Mouse (Mus musculus): ENCODE measurements at regions not wholly inside any gene's neighbourhood (a gene's known extent, or its start where the extent isn't known, plus 50 kb on each side); places are given as distances from the start of the nearest gene placed in this dataset.
"Not testable (repeated sequence)": the region's sequence is repeated elsewhere in the genome, so short reads cannot be mapped to it uniquely, and the experiment has no call there.

DNA sequence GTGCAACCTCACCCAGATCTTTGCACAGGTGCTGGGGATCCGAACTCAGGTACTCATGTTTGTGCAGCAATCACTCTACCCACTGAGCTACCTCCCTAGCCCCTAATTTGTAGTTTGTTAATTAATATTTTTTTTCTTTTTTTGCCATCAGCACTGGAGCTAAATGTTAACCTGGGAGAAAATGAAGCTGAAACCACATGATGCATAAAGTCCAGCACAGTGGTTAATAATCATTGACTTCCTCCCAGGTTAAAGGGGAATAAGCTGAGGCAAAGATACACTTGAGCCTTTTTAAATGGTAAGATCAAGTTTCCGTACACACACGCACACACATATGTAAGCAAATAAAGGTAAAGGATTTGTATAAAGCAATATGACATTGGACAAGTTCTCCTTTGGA, 273.0 kb upstream of the Maf start:
- Histone ChIP-seq H3K27me3 (ENCODE audit: control insufficient read depth, insufficient read depth, low read length) (no peaks in the 10 kb centered on the region), H3K36me3 (ENCODE audit: control insufficient read depth, insufficient read depth, low read length) (no peaks in the 10 kb centered on the region), H3K9ac (replicated peaks; ENCODE audit: low read length) (no peak overlapping the region), H3K4me1 (ENCODE audit: control insufficient read depth, insufficient read depth, low read length) (no peaks in the 10 kb centered on the region), H3K4me3 (replicated peaks; ENCODE audit: low read depth, low read length) (no peak overlapping the region), H3K9me3 (ENCODE audit: control insufficient read depth, low read length) (no peaks in the 10 kb centered on the region), H3K4me2 (ENCODE audit: low read length) (no peak overlapping the region), H3K27ac (replicated peaks; ENCODE audit: low read depth, low read length) (no peak overlapping the region)
- 92% methylated on average over 3 of the region's 3 CpGs for WGBS
- ATAC-seq (ENCODE audit: low FRiP score, low TSS enrichment) (no peak), DNase-seq (no peak)

GRCm38 (mm10) chr8:115977152-115977551, 269.6 kb upstream of the Maf start:
- H3K4me3 ChIP-seq (replicated peaks; ENCODE audit: low read depth, low read length), result no peak overlapping the region
- H3K27me3 ChIP-seq (ENCODE audit: control insufficient read depth, insufficient read depth, low read length), result no peaks in the 10 kb centered on the region
- DNase-seq (no peak), ATAC-seq (ENCODE audit: low FRiP score, low TSS enrichment) (no peak)
- WGBS, result 76% methylated on average over 4 of the region's 4 CpGs
- H3K4me1 ChIP-seq (ENCODE audit: control insufficient read depth, insufficient read depth, low read length), result no peaks in the 10 kb centered on the region
- no peaks in the 10 kb centered on the region for H3K9me3 ChIP-seq (ENCODE audit: control insufficient read depth, low read length)
- H3K27ac ChIP-seq (replicated peaks; ENCODE audit: low read depth, low read length), result no peak overlapping the region
- H3K9ac ChIP-seq (replicated peaks; ENCODE audit: low read length), result no peak overlapping the region
- H3K4me2 ChIP-seq (ENCODE audit: low read length), result no peak overlapping the region
- no peaks in the 10 kb centered on the region for H3K36me3 ChIP-seq (ENCODE audit: control insufficient read depth, insufficient read depth, low read length)

- H3K27ac ChIP-seq (replicated peaks; ENCODE audit: low read depth, low read length), result no peak overlapping the region
- no peak overlapping the region for H3K9ac ChIP-seq (replicated peaks; ENCODE audit: low read length)
- H3K27me3 ChIP-seq (ENCODE audit: control insufficient read depth, insufficient read depth, low read length), result no peaks in the 10 kb centered on the region
- DNase-seq (no peak), ATAC-seq (ENCODE audit: low FRiP score, low TSS enrichment) (no peak)
- H3K4me1 ChIP-seq (ENCODE audit: control insufficient read depth, insufficient read depth, low read length), result no peaks in the 10 kb centered on the region
- H3K4me3 ChIP-seq (replicated peaks; ENCODE audit: low read depth, low read length), result no peak overlapping the region
- 89% methylated on average over 2 of the region's 2 CpGs for WGBS
- H3K9me3 ChIP-seq (ENCODE audit: control insufficient read depth, low read length), result no peaks in the 10 kb centered on the region
- no peaks in the 10 kb centered on the region for H3K36me3 ChIP-seq (ENCODE audit: control insufficient read depth, insufficient read depth, low read length)
- no peak overlapping the region for H3K4me2 ChIP-seq (ENCODE audit: low read length)
Observed at GRCm38 (mm10) chr8:115974706-115975105, 267.1 kb upstream of the Maf start.

GRCm38 (mm10) chr8:115971351-115971750, 263.8 kb upstream of the Maf start:
- not testable (repeated sequence) for H3K36me3 ChIP-seq (ENCODE audit: control insufficient read depth, insufficient read depth, low read length); H3K27ac ChIP-seq (replicated peaks; ENCODE audit: low read depth, low read length); ATAC-seq (ENCODE audit: low FRiP score, low TSS enrichment); H3K4me3 ChIP-seq (replicated peaks; ENCODE audit: low read depth, low read length); H3K4me2 ChIP-seq (ENCODE audit: low read length); DNase-seq; H3K27me3 ChIP-seq (ENCODE audit: control insufficient read depth, insufficient read depth, low read length); H3K4me1 ChIP-seq (ENCODE audit: control insufficient read depth, insufficient read depth, low read length); H3K9me3 ChIP-seq (ENCODE audit: control insufficient read depth, low read length); H3K9ac ChIP-seq (replicated peaks; ENCODE audit: low read length)
- 88% methylated on average over 2 of the region's 2 CpGs for WGBS

- 86% methylated on average over 5 of the region's 5 CpGs for WGBS
- H3K9ac ChIP-seq (replicated peaks; ENCODE audit: low read length), result no peak overlapping the region
- ATAC-seq (ENCODE audit: low FRiP score, low TSS enrichment), result no peak
- H3K4me3 ChIP-seq (replicated peaks; ENCODE audit: low read depth, low read length), result no peak overlapping the region
- no peak overlapping the region for H3K27ac ChIP-seq (replicated peaks; ENCODE audit: low read depth, low read length)
- no peaks in the 10 kb centered on the region for H3K9me3 ChIP-seq (ENCODE audit: control insufficient read depth, low read length)
- H3K4me2 ChIP-seq (ENCODE audit: low read length), result no peak overlapping the region
- no peaks in the 10 kb centered on the region for H3K4me1 ChIP-seq (ENCODE audit: control insufficient read depth, insufficient read depth, low read length)
- no peaks in the 10 kb centered on the region for H3K27me3 ChIP-seq (ENCODE audit: control insufficient read depth, insufficient read depth, low read length)
- no peak for DNase-seq
- H3K36me3 ChIP-seq (ENCODE audit: control insufficient read depth, insufficient read depth, low read length), result no peaks in the 10 kb centered on the region
Observed at GRCm38 (mm10) chr8:115968121-115968520, 260.5 kb upstream of the Maf start.

DNA sequence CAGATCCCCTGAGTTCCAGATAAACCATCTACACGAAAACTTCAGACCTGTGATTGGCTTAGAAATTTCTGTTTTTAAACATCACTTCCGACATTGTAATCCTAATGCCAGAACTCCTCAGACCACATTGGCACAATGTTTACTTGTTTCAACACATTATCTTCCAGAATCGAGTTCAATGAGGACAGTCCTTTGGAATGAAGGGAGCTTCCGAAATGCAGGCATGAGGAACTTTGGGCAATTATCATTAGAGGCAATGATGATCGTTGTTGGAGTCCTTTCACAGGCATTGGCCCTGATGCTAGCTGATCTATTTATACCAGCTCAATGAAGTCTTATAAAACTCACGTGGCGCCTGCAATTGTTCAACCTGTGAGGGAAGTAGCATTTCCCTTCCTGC, 258.4 kb upstream of the Maf start:
- no peak for ATAC-seq (ENCODE audit: low FRiP score, low TSS enrichment)
- Histone ChIP-seq H3K4me2 (ENCODE audit: low read length) (no peak overlapping the region), H3K36me3 (ENCODE audit: control insufficient read depth, insufficient read depth, low read length) (no peaks in the 10 kb centered on the region), H3K27ac (replicated peaks; ENCODE audit: low read depth, low read length) (no peak overlapping the region), H3K4me1 (ENCODE audit: control insufficient read depth, insufficient read depth, low read length) (no peaks in the 10 kb centered on the region), H3K27me3 (ENCODE audit: control insufficient read depth, insufficient read depth, low read length) (no peaks in the 10 kb centered on the region), H3K9me3 (ENCODE audit: control insufficient read depth, low read length) (no peaks in the 10 kb centered on the region), H3K4me3 (replicated peaks; ENCODE audit: low read depth, low read length) (no peak overlapping the region), H3K9ac (replicated peaks; ENCODE audit: low read length) (no peak overlapping the region)
- no peak for DNase-seq
- WGBS, result 90% methylated on average over 7 of the region's 7 CpGs

DNA sequence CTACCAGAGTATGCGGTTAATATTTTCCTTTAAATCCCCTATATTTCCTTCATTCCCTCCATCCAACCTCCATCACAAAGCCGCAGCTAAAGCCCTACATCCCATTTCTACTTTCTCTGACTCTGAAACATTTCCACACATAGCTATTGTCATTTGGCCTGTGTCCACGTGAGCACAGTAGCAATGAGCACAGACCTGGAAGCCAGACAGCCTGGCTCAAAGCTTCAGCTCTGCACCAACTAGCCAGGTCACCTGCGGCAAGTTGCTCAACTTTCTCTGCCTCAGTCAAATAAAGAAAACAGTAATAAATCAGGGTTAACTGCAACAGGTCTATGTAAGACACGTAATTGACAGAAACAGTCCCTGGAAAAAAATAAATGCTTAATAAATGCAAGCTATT, 247.8 kb upstream of the Maf start:
- ATAC-seq (ENCODE audit: low FRiP score, low TSS enrichment) (no peak), DNase-seq (no peak)
- Histone ChIP-seq H3K4me3 (replicated peaks; ENCODE audit: low read depth, low read length) (no peak overlapping the region), H3K27ac (replicated peaks; ENCODE audit: low read depth, low read length) (no peak overlapping the region), H3K36me3 (ENCODE audit: control insufficient read depth, insufficient read depth, low read length) (no peaks in the 10 kb centered on the region), H3K9ac (replicated peaks; ENCODE audit: low read length) (no peak overlapping the region), H3K27me3 (ENCODE audit: control insufficient read depth, insufficient read depth, low read length) (no peaks in the 10 kb centered on the region), H3K4me1 (ENCODE audit: control insufficient read depth, insufficient read depth, low read length) (no peaks in the 10 kb centered on the region), H3K4me2 (ENCODE audit: low read length) (no peak overlapping the region), H3K9me3 (ENCODE audit: control insufficient read depth, low read length) (no peaks in the 10 kb centered on the region)
- 89% methylated on average over 5 of the region's 5 CpGs for WGBS

DNA sequence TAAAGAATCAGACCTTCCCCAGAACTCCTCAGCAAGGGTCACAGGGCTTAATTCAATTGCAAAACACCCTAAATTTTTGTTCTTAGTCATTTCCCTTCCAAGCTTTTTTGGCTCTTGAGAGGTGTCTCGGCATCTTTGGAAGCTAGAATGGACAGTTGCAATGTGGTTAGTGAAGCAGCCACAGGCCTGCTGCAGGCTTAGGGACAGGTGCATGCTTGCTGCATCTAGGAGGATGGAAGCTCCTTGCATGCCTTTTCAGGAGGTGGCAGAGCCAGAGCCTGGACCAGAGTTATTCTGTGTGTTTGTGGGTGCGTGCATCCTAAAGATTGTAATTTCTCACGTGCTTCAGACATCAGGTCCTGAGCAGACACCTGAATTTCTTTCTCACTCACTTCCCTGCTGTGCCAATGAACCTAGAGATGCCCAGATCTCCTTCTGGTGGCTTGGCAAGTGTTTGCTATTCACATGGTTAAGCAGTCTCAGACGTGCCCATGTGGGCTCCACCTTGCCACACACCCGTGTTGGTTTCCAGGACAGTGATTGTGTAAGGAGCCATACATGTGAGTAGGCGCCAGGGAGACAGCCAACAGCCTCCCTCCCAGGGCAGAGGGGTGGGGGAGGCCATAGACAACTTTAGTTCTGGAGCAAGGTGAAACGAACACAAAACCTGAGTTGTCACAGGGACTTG, 246.3 kb upstream of the Maf start:
- ATAC-seq (ENCODE audit: low FRiP score, low TSS enrichment) (no peak), DNase-seq (no peak)
- Histone ChIP-seq H3K36me3 (ENCODE audit: control insufficient read depth, insufficient read depth, low read length) (no peaks in the 10 kb centered on the region), H3K27ac (replicated peaks; ENCODE audit: low read depth, low read length) (no peak overlapping the region), H3K27me3 (ENCODE audit: control insufficient read depth, insufficient read depth, low read length) (no peaks in the 10 kb centered on the region), H3K4me1 (ENCODE audit: control insufficient read depth, insufficient read depth, low read length) (no peaks in the 10 kb centered on the region), H3K9me3 (ENCODE audit: control insufficient read depth, low read length) (no peaks in the 10 kb centered on the region), H3K4me2 (ENCODE audit: low read length) (no peak overlapping the region), H3K9ac (replicated peaks; ENCODE audit: low read length) (no peak overlapping the region), H3K4me3 (replicated peaks; ENCODE audit: low read depth, low read length) (no peak overlapping the region)
- 89% methylated on average over 7 of the region's 7 CpGs for WGBS

GRCm38 (mm10) chr8:115952496-115952895, 244.9 kb upstream of the Maf start:
- Histone ChIP-seq H3K4me2 (ENCODE audit: low read length) (no peak overlapping the region), H3K4me3 (replicated peaks; ENCODE audit: low read depth, low read length) (no peak overlapping the region), H3K4me1 (ENCODE audit: control insufficient read depth, insufficient read depth, low read length) (no peaks in the 10 kb centered on the region), H3K36me3 (ENCODE audit: control insufficient read depth, insufficient read depth, low read length) (no peaks in the 10 kb centered on the region), H3K27me3 (ENCODE audit: control insufficient read depth, insufficient read depth, low read length) (no peaks in the 10 kb centered on the region), H3K9ac (replicated peaks; ENCODE audit: low read length) (no peak overlapping the region), H3K9me3 (ENCODE audit: control insufficient read depth, low read length) (no peaks in the 10 kb centered on the region), H3K27ac (replicated peaks; ENCODE audit: low read depth, low read length) (no peak overlapping the region)
- no peak for DNase-seq
- no peak for ATAC-seq (ENCODE audit: low FRiP score, low TSS enrichment)
- 92% methylated on average over 1 of the region's 1 CpGs for WGBS

Measured in midbrain, embryonic 14.5 days (tissue).